Mouse (Mus musculus) liver, embryonic 11.5 days (tissue): ENCODE results near the gene Mark3. TPM values are rescaled to one million over a fixed set of nuclear protein-coding genes. Genes with fewer than 3 reads are reported as not detected.

Experiments
- ATAC-seq: fragments of 200-750 bp; cut with Nextera tagmentation; replicated peaks from 2 replicates; pipeline ENCODE4 v1.8.0; 2017; ENCODE audit warnings: moderate number of reproducible peaks, mild to moderate bottlenecking, moderate TSS enrichment, moderate library complexity; ENCODE audit not compliant: low FRiP score
- DNase-seq: peaks from one replicate; pipeline ENCODE4 v3.0.0-alpha.2; 2017; ENCODE audit warnings: low spot score
- H3K27ac ChIP-seq: fragments of 300-500 bp; sonication (generic); 2 replicates; pipeline ENCODE4 v1.5.1; 2014; ENCODE audit warnings: mild to moderate bottlenecking, low read depth, low read length, control low read depth
- H3K27me3 ChIP-seq: fragments of 300-500 bp; sonication (generic); replicated peaks from 2 replicates; pipeline ENCODE4 v1.6.1; 2014; ENCODE audit warnings: low read length, mixed read lengths; ENCODE audit not compliant: control insufficient read depth, insufficient read depth
- H3K36me3 ChIP-seq: fragments of 300-500 bp; sonication (generic); 2 replicates; pipeline ENCODE4 v1.6.1; 2014; ENCODE audit warnings: mild to moderate bottlenecking, low read length, moderate library complexity, mixed read lengths; ENCODE audit not compliant: control insufficient read depth, insufficient read depth
- H3K4me1 ChIP-seq: fragments of 300-500 bp; sonication (generic); replicated peaks from 2 replicates; pipeline ENCODE4 v1.6.1; 2014; ENCODE audit warnings: low read length, mixed read lengths; ENCODE audit not compliant: control insufficient read depth, insufficient read depth
- H3K4me2 ChIP-seq: fragments of 300-500 bp; sonication (generic); 2 replicates; pipeline ENCODE4 v1.6.1; 2014; ENCODE audit warnings: mild to moderate bottlenecking, control low read depth, moderate library complexity
- H3K4me3 ChIP-seq: fragments of 300-500 bp; sonication (generic); 2 replicates; pipeline ENCODE4 v1.5.1; 2014; ENCODE audit warnings: low read depth, low read length, control low read depth
- H3K9ac ChIP-seq: fragments of 300-500 bp; sonication (generic); 2 replicates; pipeline ENCODE4 v1.6.1; 2014; ENCODE audit warnings: low read depth, low read length, control low read depth
- H3K9me3 ChIP-seq: fragments of 300-500 bp; sonication (generic); 2 replicates; pipeline ENCODE4 v1.6.1; 2016; ENCODE audit warnings: low read length, inconsistent platforms, mixed read lengths; ENCODE audit not compliant: control insufficient read depth
- WGBS: fragments of 180-500 bp; shearing (Covaris S2); extraction: QIAGEN DNeasy Blood & Tissue Kit; methylation state at CpG from one replicate; pipeline ENCODE4 v1.1.7; 2014; 5-methylcytosine and 5-hydroxymethylcytosine counted together
- polyA plus RNA-seq: library from polyadenylated mRNA; unstranded; fragments of >200 nt; fragmentation: Nextera tagmentation; extraction: Ambion mirVana; gene quantifications from 2 replicates; pipeline ENCODE4 v1.2.1, GENCODE M21; 2014

Gene Mark3
- polyA plus RNA-seq, 1 experiment from 2014 or later: 38.6 TPM

- Histone ChIP-seq H3K4me3 (peak overlapping the region; percentile 91), H3K4me2 (peak overlapping the region; percentile 84), H3K9me3 (no peaks in the 10 kb centered on the region), H3K27ac (0 out of 2 replicates have a peak overlapping the region, but pooled peaks have one; percentile 9), H3K9ac (peak overlapping the region; percentile 84), H3K4me1 (peaks cover 20% of the 10 kb centered on the region), H3K36me3 (peaks cover 5% of the 10 kb centered on the region), H3K27me3 (peaks cover 9% of the 10 kb centered on the region)
- peak; percentile 11; the same call in 1 of the 2 replicates for ATAC-seq
- no peak for DNase-seq
- WGBS: 6% methylated on average over 13 of the region's 13 CpGs
Observed at GRCm38 (mm10) chr12:111678670-111678933, 104.3 kb downstream of the Mark3 start.

DNA sequence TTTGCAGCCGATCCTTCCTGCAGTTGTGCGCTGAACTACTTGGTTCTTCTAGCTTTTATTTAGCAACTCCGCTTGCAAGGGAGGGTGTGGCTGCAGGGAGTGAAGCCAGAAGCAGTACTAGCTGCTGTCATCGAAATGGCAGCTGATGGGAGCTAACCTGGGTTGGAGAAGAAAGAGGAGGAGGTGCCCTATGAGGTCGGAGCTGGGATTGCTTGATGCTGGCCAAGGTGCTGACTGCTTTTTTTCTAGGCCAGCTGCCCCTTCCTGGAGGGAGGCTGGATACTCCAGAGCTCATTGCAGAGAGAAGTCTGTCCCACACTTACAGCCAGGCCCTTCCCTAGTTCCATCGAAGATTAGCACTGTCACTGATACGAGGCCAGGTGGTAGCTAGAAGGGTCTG lies 104.7 kb downstream of the Mark3 start:
- H3K9me3 ChIP-seq: no peaks in the 10 kb centered on the region
- 31% methylated on average over 7 of the region's 7 CpGs for WGBS
- H3K9ac ChIP-seq: peak overlapping the region; percentile 84
- 0 out of 2 replicates have a peak overlapping the region, but pooled peaks have one; percentile 9 for H3K27ac ChIP-seq
- peaks cover 5% of the 10 kb centered on the region for H3K36me3 ChIP-seq
- peak overlapping the region; percentile 91 for H3K4me3 ChIP-seq
- no peak for DNase-seq
- peak overlapping the region; percentile 84 for H3K4me2 ChIP-seq
- peaks cover 20% of the 10 kb centered on the region for H3K4me1 ChIP-seq
- ATAC-seq: no peak
- peaks cover 5% of the 10 kb centered on the region for H3K27me3 ChIP-seq

DNA sequence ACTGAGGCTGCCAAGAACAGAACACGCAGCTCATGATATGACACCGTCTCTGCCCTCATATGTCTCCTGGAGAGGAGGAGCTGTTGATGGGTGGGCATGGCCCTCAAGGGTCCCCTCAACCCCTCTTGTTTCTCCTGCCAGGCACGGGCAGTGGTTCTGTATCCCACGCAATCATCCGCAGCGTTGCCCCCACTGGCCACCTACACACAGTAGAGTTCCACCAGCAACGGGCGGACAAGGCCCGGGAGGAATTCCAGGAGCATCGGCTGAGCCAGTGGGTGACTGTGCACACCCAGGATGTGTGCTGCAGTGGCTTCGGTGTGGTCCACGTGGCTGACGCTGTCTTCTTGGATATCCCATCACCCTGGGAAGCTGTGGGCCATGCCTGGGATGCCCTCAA lies 106.3 kb downstream of the Mark3 start:
- H3K36me3 ChIP-seq: peaks cover 5% of the 10 kb centered on the region
- H3K9ac ChIP-seq: no peak overlapping the region
- H3K27ac ChIP-seq: no peak overlapping the region
- DNase-seq: no peak
- H3K27me3 ChIP-seq: no peaks in the 10 kb centered on the region
- no peak for ATAC-seq
- peaks cover 20% of the 10 kb centered on the region for H3K4me1 ChIP-seq
- no peak overlapping the region for H3K4me2 ChIP-seq
- no peak overlapping the region for H3K4me3 ChIP-seq
- no peaks in the 10 kb centered on the region for H3K9me3 ChIP-seq
- WGBS: 93% methylated on average over 13 of the region's 13 CpGs

GRCm38 (mm10) chr12:111681305-111681704 lies 107.0 kb downstream of the Mark3 start:
- H3K36me3 ChIP-seq: peaks cover 5% of the 10 kb centered on the region
- no peaks in the 10 kb centered on the region for H3K9me3 ChIP-seq
- H3K4me2 ChIP-seq: no peak overlapping the region
- no peaks in the 10 kb centered on the region for H3K27me3 ChIP-seq
- 84% methylated on average over 8 of the region's 8 CpGs for WGBS
- DNase-seq (no peak), ATAC-seq (no peak)
- H3K4me3 ChIP-seq: no peak overlapping the region
- no peak overlapping the region for H3K9ac ChIP-seq
- H3K27ac ChIP-seq: no peak overlapping the region
- peaks cover 20% of the 10 kb centered on the region for H3K4me1 ChIP-seq

DNA sequence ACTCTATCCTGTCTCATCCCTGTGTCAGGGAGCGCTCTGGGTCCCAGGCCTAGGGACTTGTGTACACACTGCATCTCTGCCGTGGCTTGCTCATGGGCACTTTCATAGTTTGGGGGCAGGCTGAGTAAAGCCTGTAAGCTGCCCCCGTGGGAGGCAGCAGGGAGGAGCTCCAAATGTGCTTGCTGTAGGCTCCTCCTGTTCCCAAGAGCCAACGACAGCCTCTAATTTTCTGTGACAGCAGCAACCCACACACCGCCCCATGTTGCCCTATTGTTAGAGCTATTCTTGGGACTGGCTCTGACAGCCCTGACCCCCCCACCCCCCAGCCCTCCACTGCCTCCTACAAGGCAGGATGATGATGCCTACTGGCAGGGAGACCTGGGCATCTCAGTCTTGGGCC lies 107.7 kb downstream of the Mark3 start:
- no peak overlapping the region for H3K9ac ChIP-seq

DNA sequence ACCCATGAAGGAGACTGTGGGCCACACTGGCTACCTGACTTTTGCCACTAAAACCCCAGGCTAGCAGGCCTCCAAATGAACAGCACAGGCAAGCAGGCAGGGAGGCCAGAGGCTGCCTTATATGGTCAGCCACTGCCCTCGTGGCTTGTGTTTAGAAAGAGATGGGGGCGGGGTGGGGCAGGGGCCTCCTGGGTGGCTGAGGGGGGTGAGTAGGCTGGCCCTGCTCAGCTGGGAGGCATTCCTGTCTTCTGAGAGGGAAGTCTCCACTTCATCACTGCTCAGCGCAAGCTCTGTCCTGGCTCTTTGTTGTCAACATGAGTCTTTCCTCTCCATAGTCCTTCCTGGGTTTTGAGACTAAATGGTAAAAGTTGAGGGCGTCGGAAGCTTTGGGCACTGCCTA lies 108.5 kb downstream of the Mark3 start:
- no peak overlapping the region for H3K4me2 ChIP-seq
- no peak overlapping the region for H3K4me3 ChIP-seq
- H3K27me3 ChIP-seq: no peaks in the 10 kb centered on the region
- H3K9ac ChIP-seq: no peak overlapping the region
- peaks cover 14% of the 10 kb centered on the region for H3K4me1 ChIP-seq
- DNase-seq: no peak
- ATAC-seq: no peak
- peaks cover 5% of the 10 kb centered on the region for H3K36me3 ChIP-seq
- no peaks in the 10 kb centered on the region for H3K9me3 ChIP-seq
- WGBS: 68% methylated on average over 5 of the region's 5 CpGs
- 0 out of 2 replicates have a peak overlapping the region, but pooled peaks have one; percentile 3 for H3K27ac ChIP-seq

More for the DNA sequence above, 107.7 kb downstream of the Mark3 start:
- H3K4me2 ChIP-seq: no peak overlapping the region
- ATAC-seq (no peak), DNase-seq (no peak)
- H3K4me1 ChIP-seq: peaks cover 20% of the 10 kb centered on the region
- WGBS: 82% methylated on average over 5 of the region's 5 CpGs
- H3K27me3 ChIP-seq: no peaks in the 10 kb centered on the region
- no peak overlapping the region for H3K27ac ChIP-seq
- peaks cover 5% of the 10 kb centered on the region for H3K36me3 ChIP-seq
- H3K4me3 ChIP-seq: no peak overlapping the region
- no peaks in the 10 kb centered on the region for H3K9me3 ChIP-seq

- Histone ChIP-seq H3K4me3 (no peak overlapping the region), H3K9ac (no peak overlapping the region), H3K36me3 (peaks cover 2% of the 10 kb centered on the region), H3K27me3 (no peaks in the 10 kb centered on the region), H3K27ac (no peak overlapping the region), H3K4me2 (no peak overlapping the region), H3K4me1 (peaks cover 6% of the 10 kb centered on the region), H3K9me3 (no peaks in the 10 kb centered on the region)
- WGBS: 79% methylated on average over 4 of the region's 4 CpGs
- no peak for ATAC-seq
- no peak for DNase-seq
Observed at GRCm38 (mm10) chr12:111686390-111686789, 112.1 kb downstream of the Mark3 start.

DNA sequence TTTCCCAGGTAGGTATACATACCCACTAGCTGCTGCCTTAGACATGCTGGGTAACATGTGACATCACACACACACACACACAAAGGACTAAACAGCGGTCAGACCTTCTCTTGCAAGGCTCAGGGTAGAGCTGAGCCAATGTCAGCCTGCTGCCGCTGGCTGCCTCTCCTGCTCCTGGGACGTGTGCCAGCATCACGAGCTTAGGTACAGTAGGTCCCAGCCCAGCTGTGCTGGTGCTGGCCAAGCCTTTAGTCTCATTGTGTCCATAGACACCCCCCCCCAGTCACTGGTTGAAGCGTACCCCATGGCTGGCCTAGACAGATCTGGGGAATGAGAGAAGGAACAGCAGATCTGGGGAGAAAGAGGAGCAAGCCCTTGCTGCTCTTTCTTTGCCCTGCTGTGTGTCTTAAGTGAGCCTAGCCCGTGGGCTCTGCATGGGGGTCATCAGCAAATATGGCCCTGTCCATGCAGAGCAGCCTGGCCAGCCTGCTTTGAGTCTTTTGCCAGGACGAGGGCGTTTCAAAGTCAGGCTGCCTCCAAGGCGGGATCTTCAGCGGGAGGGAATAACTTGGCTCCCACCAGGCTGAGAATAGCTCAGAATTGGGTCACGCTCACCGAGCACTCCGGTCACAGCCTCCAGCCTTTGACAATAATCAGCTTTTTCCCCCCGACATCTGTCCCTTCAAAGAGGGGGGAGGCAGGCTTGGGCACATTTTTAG lies 113.2 kb downstream of the Mark3 start:
- no peak for ATAC-seq
- H3K4me2 ChIP-seq: no peak overlapping the region
- peaks cover 2% of the 10 kb centered on the region for H3K36me3 ChIP-seq
- H3K9ac ChIP-seq: no peak overlapping the region
- no peak overlapping the region for H3K27ac ChIP-seq
- H3K4me3 ChIP-seq: no peak overlapping the region
- H3K4me1 ChIP-seq: peaks cover 9% of the 10 kb centered on the region
- DNase-seq: no peak
- H3K9me3 ChIP-seq: no peaks in the 10 kb centered on the region
- 47% methylated on average over 14 of the region's 14 CpGs for WGBS
- H3K27me3 ChIP-seq: no peaks in the 10 kb centered on the region

DNA sequence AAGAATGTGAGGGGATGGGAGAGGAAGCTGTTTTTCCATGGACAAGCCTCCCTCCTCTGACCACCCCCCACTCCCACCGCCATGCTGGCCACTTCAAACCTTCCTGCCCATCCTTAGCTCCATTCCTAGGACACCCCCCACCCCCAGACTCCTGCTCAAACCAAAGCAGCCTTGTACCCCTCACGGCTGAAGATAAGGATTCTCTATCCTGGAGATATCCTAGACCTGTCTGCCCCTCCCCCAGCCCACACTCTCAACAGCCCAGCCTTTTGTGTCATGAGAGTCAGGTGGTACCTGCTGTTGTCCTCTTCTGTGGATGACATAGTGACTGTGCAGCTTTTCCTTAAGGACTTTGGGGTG lies 113.7 kb downstream of the Mark3 start:
- ATAC-seq (no peak), DNase-seq (no peak)
- 20% methylated on average over 2 of the region's 2 CpGs for WGBS
- Histone ChIP-seq H3K27me3 (no peaks in the 10 kb centered on the region), H3K27ac (no peak overlapping the region), H3K9ac (no peak overlapping the region), H3K4me3 (no peak overlapping the region), H3K4me1 (peaks cover 12% of the 10 kb centered on the region), H3K36me3 (no peaks in the 10 kb centered on the region; the same call in 1 of the 2 replicates), H3K9me3 (no peaks in the 10 kb centered on the region), H3K4me2 (no peak overlapping the region)
